Mouse (Mus musculus): Measurements from ENCODE around the gene Ces1f.

GRCm38 (mm10) chr8:93217375-93217774, 62.2 kb downstream of the Ces1f start:
- TF ChIP-seq POLR2A (IDR thresholded peaks at IDR 0.05; ENCODE audit: low read depth, low read length) (no peak), CTCF (conservative IDR thresholded peaks at IDR 0.05; ENCODE audit: insufficient read depth, insufficient read length, low read depth, low read length) (no peak)
